Mouse (Mus musculus) lung, postnatal 14 days (tissue): ENCODE results near the gene Actn2.

Source experiments
- DNase-seq: peaks from one replicate; pipeline ENCODE4 v3.0.0; 2021

The Actn2 gene

GRCm38 (mm10) chr13:12255911-12256705 is 84.5 kb downstream of the Actn2 start:
- DNase-seq: no peak

- no peak for DNase-seq
These were observed 90.1 kb downstream of the Actn2 start for GRCm38 (mm10) chr13:12250496-12250895.

GRCm38 (mm10) chr13:12249195-12249898 is 91.2 kb downstream of the Actn2 start:
- DNase-seq: no peak

GRCm38 (mm10) chr13:12245938-12246337 is 94.6 kb downstream of the Actn2 start:
- no peak for DNase-seq

- no peak for DNase-seq
These were observed 96.6 kb downstream of the Actn2 start for GRCm38 (mm10) chr13:12243991-12244390.

GRCm38 (mm10) chr13:12232141-12232540 is 108.4 kb downstream of the Actn2 start:
- DNase-seq: no peak

GRCm38 (mm10) chr13:12228248-12228647 is 112.3 kb downstream of the Actn2 start:
- no peak for DNase-seq

GRCm38 (mm10) chr13:12227606-12228005 is 113.0 kb downstream of the Actn2 start:
- no peak for DNase-seq
